Mouse (Mus musculus) liver, adult 2 months (tissue): Measurements from ENCODE around the gene Ranbp9. TPM values are rescaled to one million over a fixed set of nuclear protein-coding genes. Genes with fewer than 3 reads are reported as not detected.

ENCODE experiments used
- DNase-seq: peaks from one replicate; pipeline ENCODE4 v3.0.0-alpha.2; 2011; ENCODE audit warnings: low read depth, low spot score; ENCODE audit errors: extremely low read depth
- H3K27ac ChIP-seq: fragments of 200-500 bp; replicated peaks from 2 replicates; pipeline ENCODE4 v1.5.1; 2012; ENCODE audit warnings: low read depth, mild to moderate bottlenecking, control low read depth, inconsistent platforms, low read length; ENCODE audit not compliant: insufficient read depth
- H3K27me3 ChIP-seq: fragments of 200-500 bp; 2 replicates; pipeline ENCODE4 v1.6.1; 2012; ENCODE audit warnings: mild to moderate bottlenecking, moderate library complexity, low read length, inconsistent platforms; ENCODE audit not compliant: control insufficient read depth, insufficient read depth
- H3K36me3 ChIP-seq: fragments of 200-500 bp; 2 replicates; pipeline ENCODE4 v1.6.1; 2012; ENCODE audit warnings: low read length, inconsistent platforms; ENCODE audit not compliant: control insufficient read depth, insufficient read depth
- H3K4me1 ChIP-seq: fragments of 200-500 bp; 2 replicates; pipeline ENCODE4 v1.6.1; 2011; ENCODE audit warnings: low read length; ENCODE audit not compliant: control insufficient read depth, insufficient read depth
- H3K4me3 ChIP-seq: fragments of 200-500 bp; 2 replicates; pipeline ENCODE4 v1.5.1; 2011; ENCODE audit warnings: low read depth, mild to moderate bottlenecking, control low read depth, low read length, moderate library complexity; ENCODE audit not compliant: insufficient read depth
- H3K79me2 ChIP-seq: fragments of 200-500 bp; 2 replicates; pipeline ENCODE4 v1.6.1; 2012; ENCODE audit warnings: inconsistent platforms, mild to moderate bottlenecking, low read length, moderate library complexity; ENCODE audit not compliant: control insufficient read depth, insufficient read depth
- H3K9ac ChIP-seq: fragments of 200-500 bp; 2 replicates; pipeline ENCODE4 v1.6.1; 2012; ENCODE audit warnings: low read depth, mild to moderate bottlenecking, control low read depth, inconsistent platforms, low read length
- CTCF ChIP-seq: fragments of 200-500 bp; IDR thresholded peaks from 2 replicates; pipeline ENCODE4 v1.5.1; 2011; ENCODE audit warnings: low read depth, low read length, control low read depth
- POLR2A ChIP-seq: fragments of 200-500 bp; IDR thresholded peaks from 2 replicates; pipeline ENCODE4 v1.6.1; 2011; ENCODE audit warnings: low read length, control low read depth; ENCODE audit not compliant: insufficient read depth; ENCODE audit errors: extremely low read depth
- WGBS: fragments of 180-500 bp; shearing (Covaris S2); methylation state at CpG from one replicate; pipeline ENCODE4 v1.1.7; 2018; 5-methylcytosine and 5-hydroxymethylcytosine counted together
- polyA plus RNA-seq: library from polyadenylated mRNA; depleted of rRNA; stranded (reverse); fragments of >200 nt; gene quantifications from 2 replicates; pipeline ENCODE4 v1.2.3, GENCODE M21; 2012; rRNA removed
- total RNA-seq: library from RNA; depleted of rRNA; stranded (reverse); fragments of >200 nt; gene quantifications from 2 replicates; pipeline ENCODE4 v1.2.3, GENCODE M21; 2014; rRNA removed

The Ranbp9 gene
- 27.8 and 32.8 TPM in 2 replicates for total RNA-seq
- 10.6 and 17.8 TPM in 2 replicates for polyA plus RNA-seq

DNA sequence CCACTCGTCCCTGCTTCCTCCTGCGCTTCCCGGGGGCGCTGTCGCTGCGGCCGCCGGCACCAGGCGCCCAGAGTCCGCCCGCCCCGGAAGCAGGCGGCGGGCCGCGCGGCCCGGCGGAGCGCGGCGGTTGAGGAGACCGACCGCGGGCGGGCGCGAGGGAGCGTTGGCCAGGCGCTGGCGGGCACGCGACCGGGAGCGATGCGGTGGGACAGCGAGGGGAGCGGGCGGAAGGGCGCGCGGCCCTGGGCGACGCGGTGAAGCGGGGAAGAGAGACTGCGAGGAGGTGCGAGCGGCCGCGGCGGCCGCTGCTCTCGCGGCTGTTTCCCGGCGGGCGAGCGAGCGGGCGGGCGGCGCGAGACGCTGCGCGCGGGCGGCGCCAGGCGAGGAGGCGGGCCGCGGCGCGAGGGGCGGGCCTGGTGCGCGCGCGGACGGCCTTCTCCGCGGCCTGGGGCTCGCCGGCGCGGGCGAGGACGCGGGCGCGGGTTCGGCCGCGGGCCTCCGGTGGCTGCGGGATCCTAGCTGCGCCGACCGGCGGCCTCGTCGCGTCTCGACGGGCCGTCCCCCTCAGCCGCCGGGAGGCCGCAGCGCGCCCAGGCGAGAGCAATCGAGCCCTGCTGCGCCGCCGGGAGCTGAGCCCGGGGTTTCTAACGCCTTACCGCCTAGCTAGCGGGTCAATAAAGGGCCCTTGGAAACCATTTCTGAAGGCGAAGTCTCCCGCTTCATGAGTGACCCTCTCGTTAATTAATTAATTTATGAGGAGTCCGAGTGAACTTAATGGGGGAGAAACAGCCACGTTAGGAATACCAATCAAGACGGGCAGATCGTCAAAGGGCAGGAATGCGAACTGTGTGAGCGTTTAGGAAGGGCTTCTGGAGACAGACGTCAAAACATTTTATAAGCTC lies at the start of gene Ranbp9:
Gene Ranbp9 (minus strand): TSS at position 326 of the 902 bp plus-strand sequence.
- peak within 1 kb of the TSS; percentile 100 for H3K9ac ChIP-seq
- DNase-seq: peak; percentile 60
- H3K27ac ChIP-seq: peak within 1 kb of the TSS; percentile 99
- H3K36me3 ChIP-seq: no peaks in the 10 kb centered on the region
- peaks cover 24% of the 10 kb centered on the region for H3K79me2 ChIP-seq
- 2% methylated on average over 129 of the region's 132 CpGs for WGBS
- H3K4me1 ChIP-seq: peaks cover 18% of the 10 kb centered on the region
- peak; percentile 25 for TF ChIP-seq CTCF
- peak; percentile 72 for TF ChIP-seq POLR2A
- no peaks in the 10 kb centered on the region for H3K27me3 ChIP-seq
- H3K4me3 ChIP-seq: peak within 1 kb of the TSS; percentile 97

DNA sequence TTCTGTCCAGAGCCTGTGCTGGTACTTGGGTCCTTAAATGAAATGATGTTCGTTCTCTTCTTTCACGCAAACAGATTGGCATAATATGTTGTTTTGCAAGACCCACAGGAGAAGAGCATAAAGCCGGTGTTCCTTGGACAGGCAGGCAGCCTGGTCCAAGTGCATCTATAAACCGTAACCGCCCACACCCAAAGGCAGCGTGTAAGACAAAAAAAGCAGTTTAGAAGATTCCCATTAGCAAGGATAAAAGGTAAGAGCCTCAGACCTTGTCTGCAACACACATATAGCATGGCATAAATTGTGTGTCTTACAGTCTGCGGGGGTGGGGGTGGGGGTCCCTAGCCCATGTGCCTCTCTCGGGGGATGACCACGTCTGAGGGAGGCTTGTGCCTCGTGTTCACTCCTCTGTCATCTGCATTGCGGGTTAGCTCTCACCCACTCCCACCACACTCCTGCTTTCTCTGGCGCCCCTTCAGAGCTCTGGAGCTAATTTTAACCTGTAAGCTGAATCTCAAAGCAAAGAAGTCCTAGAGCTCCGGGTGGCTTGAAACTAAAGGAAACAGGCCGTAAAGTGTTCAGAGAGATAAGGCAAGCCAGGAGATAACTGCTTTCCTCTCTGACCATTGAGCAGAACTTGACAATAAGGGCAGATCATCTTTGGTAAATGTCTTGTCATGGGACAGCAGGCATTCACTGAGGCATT lies 49.2 kb upstream of the Ranbp9 start:
- DNase-seq: no peak
- Histone ChIP-seq H3K27me3 (no peaks in the 10 kb centered on the region), H3K4me3 (no peak overlapping the region), H3K9ac (no peak overlapping the region), H3K36me3 (no peaks in the 10 kb centered on the region), H3K27ac (peak overlapping the region; percentile 62; the same call in 1 of the 2 replicates), H3K79me2 (no peaks in the 10 kb centered on the region), H3K4me1 (peaks cover 13% of the 10 kb centered on the region)
- TF ChIP-seq CTCF (no peak), POLR2A (no peak)
- 75% methylated on average over 14 of the region's 14 CpGs for WGBS

DNA sequence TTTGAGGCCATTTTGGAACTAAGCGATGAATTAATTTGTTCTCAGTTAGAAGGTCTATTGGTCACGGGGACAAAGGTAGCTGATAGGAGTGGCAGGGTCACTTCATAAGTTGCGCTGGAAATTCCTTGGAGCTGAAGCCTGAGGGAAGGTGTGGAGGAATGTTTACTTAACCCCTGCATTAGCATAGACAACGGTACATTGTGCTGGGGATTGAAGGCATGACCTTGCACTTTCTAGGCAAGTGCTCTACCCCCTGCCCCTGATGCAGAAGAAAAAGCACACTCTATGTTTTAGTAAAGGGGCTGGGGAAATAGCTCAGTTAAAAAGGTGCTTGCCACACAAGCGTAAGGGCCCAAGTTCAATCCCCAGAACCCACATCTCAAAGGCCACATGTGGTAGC lies 45.2 kb upstream of the Ranbp9 start:
- Histone ChIP-seq H3K36me3 (no peaks in the 10 kb centered on the region), H3K4me1 (peaks cover 20% of the 10 kb centered on the region), H3K4me3 (no peak overlapping the region), H3K27ac (no peak overlapping the region), H3K79me2 (no peaks in the 10 kb centered on the region), H3K27me3 (no peaks in the 10 kb centered on the region), H3K9ac (no peak overlapping the region)
- DNase-seq: peak; percentile 50
- TF ChIP-seq CTCF: no peak
- TF ChIP-seq POLR2A: no peak
- 45% methylated on average over 5 of the region's 5 CpGs for WGBS

DNA sequence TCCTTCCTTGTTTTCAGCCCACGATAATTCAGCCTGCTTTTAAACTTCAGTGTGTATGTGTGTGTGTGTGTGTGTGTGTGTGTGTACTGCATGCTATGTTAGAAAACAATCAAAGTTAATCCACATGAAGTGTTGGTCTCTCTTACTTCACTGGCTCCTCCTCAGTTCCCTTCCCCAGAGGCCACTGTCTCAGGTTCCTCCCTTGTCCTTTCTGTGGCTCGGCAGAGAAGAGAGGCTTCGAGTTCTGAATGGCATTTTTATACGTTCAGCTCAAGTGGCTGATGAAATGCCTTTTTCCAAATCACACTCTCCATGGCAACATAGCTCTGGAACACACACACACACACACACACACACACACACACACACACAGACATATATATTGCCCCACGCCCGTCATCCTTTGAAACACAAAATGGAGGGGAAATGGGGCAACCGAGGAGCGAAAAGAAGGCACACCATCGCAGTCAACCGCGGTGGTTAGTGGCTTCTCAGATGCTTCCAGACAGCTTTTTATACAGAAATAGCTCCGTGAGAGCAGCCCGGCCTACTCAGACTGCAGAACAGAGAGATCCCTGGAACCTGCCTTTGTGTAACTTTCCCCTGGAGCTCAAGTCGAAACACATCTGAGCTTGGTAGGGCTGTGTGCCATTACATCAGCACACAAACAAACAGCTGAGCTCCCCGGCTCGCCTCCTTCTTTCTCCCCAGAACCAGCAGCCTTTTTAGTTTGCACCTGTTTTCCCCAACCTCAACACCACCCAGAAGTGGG lies 44.5 kb upstream of the Ranbp9 start:
- 69% methylated on average over 16 of the region's 16 CpGs for WGBS
- H3K9ac ChIP-seq: no peak overlapping the region
- H3K4me1 ChIP-seq: peaks cover 17% of the 10 kb centered on the region
- H3K4me3 ChIP-seq: no peak overlapping the region
- peak; percentile 48 for DNase-seq
- TF ChIP-seq CTCF (no peak), POLR2A (no peak)
- H3K79me2 ChIP-seq: no peaks in the 10 kb centered on the region
- H3K27ac ChIP-seq: peak overlapping the region; percentile 66
- H3K27me3 ChIP-seq: no peaks in the 10 kb centered on the region
- no peaks in the 10 kb centered on the region for H3K36me3 ChIP-seq

DNA sequence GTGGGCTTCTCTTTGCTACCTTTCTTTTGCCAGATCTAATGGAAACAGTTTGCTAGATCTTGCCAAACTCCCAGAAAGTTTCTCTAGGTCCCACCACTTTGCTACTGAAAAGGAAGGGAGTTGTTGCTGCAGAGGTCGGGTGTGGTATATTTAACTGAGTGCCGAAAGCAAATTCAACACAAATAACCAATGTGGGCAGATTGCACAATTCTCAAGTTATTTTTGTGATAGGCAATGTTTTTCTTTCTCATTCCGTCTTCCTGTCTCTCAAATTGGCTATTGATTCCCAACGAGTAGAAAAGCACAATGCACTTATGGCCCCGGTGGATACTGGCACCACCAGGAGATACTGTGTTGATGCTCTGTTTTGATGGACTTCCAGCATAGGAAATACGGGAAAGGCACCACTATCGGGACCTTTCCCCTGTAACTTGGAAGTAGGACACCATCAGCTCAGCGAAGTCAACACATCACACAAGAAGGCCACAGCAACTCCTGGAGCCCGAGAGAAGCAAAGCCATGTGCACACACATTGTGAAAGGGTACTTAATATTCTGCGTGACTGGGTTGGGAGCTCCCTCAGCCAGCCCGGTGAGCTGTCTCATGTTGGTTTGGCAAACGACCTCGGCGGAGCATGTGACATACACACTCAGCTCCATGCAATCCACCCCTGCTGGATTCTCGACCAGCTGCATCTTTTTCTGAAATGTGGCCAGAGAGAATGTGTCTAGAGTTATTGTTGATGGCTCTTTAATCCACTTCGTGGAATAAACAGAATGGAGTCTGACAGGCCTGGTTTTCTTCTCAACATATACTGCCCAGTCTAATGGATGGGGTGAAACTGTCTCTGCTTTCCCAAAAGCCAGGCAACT lies 43.6 kb upstream of the Ranbp9 start:
- Histone ChIP-seq H3K27ac (peak overlapping the region; percentile 66), H3K79me2 (no peaks in the 10 kb centered on the region), H3K27me3 (no peaks in the 10 kb centered on the region), H3K4me3 (no peak overlapping the region), H3K9ac (peak overlapping the region; percentile 33), H3K4me1 (peaks cover 16% of the 10 kb centered on the region), H3K36me3 (no peaks in the 10 kb centered on the region)
- 15% methylated on average over 16 of the region's 16 CpGs for WGBS
- DNase-seq: peak; percentile 87
- TF ChIP-seq CTCF (0 out of 2 replicates have a peak, but pooled peaks have one; percentile 8), POLR2A (no peak)
